Mouse (Mus musculus): ENCODE measurements around the gene Klk1b24. TPM values are rescaled to one million over a fixed set of nuclear protein-coding genes. Genes with fewer than 3 reads are reported as not detected.

Gene Klk1b24
- polyA plus RNA-seq, 1 experiment from 2014 or later: not detected

DNA sequence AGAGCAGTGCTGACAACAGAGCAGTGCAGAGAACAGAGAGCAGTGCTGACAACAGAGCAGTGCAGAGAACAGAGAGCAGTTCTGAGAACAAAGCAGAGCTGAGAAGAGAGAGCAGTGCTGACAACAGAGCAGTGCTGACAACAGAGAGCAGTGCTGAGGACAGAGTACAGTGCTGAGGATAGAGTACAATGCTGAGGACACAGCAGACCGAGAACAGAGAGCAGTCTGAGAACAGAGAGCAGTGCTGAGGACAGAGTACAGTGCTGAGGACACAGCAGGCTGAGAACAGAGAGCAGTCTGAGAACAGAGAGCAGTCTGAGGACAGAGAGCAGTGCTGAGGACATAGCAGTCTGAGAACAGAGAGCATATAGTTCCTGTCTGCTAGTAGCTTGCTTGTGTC is 52.7 kb downstream of the Klk1b24 start:
- no peak overlapping the region for H3K4me2 ChIP-seq
- H3K4me3 ChIP-seq: no peak overlapping the region
- 60% methylated on average over 1 of the region's 1 CpGs for WGBS
- H3K9me3 ChIP-seq: no peaks in the 10 kb centered on the region
- H3K36me3 ChIP-seq (replicated peaks): no peaks in the 10 kb centered on the region
- H3K27ac ChIP-seq: no peak overlapping the region
- peaks cover 6% of the 10 kb centered on the region for H3K4me1 ChIP-seq
- H3K9ac ChIP-seq: no peak overlapping the region
- H3K27me3 ChIP-seq (replicated peaks): no peaks in the 10 kb centered on the region
- no peak for ATAC-seq (replicated peaks)

DNA sequence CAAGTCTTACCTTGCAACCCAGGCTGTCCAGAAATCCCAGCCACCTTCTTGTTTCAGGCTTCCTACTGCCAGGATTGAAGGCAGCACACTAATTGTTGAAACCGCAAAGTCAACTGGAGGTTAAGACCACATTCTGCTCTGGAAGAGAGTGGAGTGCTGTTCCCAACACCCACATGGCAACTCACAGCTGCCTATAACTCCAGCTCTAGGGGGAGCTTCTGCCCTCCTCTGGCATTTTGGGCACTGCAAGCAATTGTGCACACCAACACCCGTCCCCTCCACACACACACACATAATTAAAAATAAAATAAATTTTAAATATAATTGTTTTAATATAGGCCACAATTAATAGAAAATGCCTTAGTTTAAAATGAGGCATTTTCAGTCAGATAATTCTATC is 53.1 kb downstream of the Klk1b24 start:
- no peaks in the 10 kb centered on the region for H3K9me3 ChIP-seq
- 74% methylated on average over 2 of the region's 2 CpGs for WGBS
- no peak for ATAC-seq (replicated peaks)
- H3K4me1 ChIP-seq: peaks cover 7% of the 10 kb centered on the region
- no peak overlapping the region for H3K4me3 ChIP-seq
- H3K36me3 ChIP-seq (replicated peaks): no peaks in the 10 kb centered on the region
- no peak overlapping the region for H3K9ac ChIP-seq
- no peak overlapping the region for H3K4me2 ChIP-seq
- H3K27ac ChIP-seq: no peak overlapping the region
- H3K27me3 ChIP-seq (replicated peaks): no peaks in the 10 kb centered on the region

Other genes with a start within 250 kb of the Klk1b24 start
- gene Klk1b8, start 237.6 kb upstream of the Klk1b24 start, polyA plus RNA-seq (2015; fragmentation: Nextera tagmentation; extraction: Ambion mirVana): not detected in 2 replicates
- gene Klk1b1, start 221.5 kb upstream of the Klk1b24 start, polyA plus RNA-seq (2015; fragmentation: Nextera tagmentation; extraction: Ambion mirVana): not detected in 2 replicates
- not detected in 2 replicates for gene Klk1b9, start 212.2 kb upstream of the Klk1b24 start, polyA plus RNA-seq (2015; fragmentation: Nextera tagmentation; extraction: Ambion mirVana)
- not detected in 2 replicates for gene Klk1b11, start 192.4 kb upstream of the Klk1b24 start, polyA plus RNA-seq (2015; fragmentation: Nextera tagmentation; extraction: Ambion mirVana)
- not detected in 2 replicates for gene Klk1b26, start 176.1 kb upstream of the Klk1b24 start, polyA plus RNA-seq (2015; fragmentation: Nextera tagmentation; extraction: Ambion mirVana)
- gene Klk1b27, start 135.9 kb upstream of the Klk1b24 start, polyA plus RNA-seq (2015; fragmentation: Nextera tagmentation; extraction: Ambion mirVana): not detected in 2 replicates
- gene Klk1b21, start 85.9 kb upstream of the Klk1b24 start, polyA plus RNA-seq (2015; fragmentation: Nextera tagmentation; extraction: Ambion mirVana): not detected in 2 replicates
- gene Klk1b22, start 75.6 kb upstream of the Klk1b24 start, polyA plus RNA-seq (2015; fragmentation: Nextera tagmentation; extraction: Ambion mirVana): not detected in 2 replicates
- gene Klk1b16, start 51.5 kb upstream of the Klk1b24 start, polyA plus RNA-seq (2015; fragmentation: Nextera tagmentation; extraction: Ambion mirVana): not detected in 2 replicates
- gene Klk1b3, start 10.0 kb downstream of the Klk1b24 start, polyA plus RNA-seq (2015; fragmentation: Nextera tagmentation; extraction: Ambion mirVana): not detected in 2 replicates
- not detected in 2 replicates for gene Klk1b4, start 19.2 kb downstream of the Klk1b24 start, polyA plus RNA-seq (2015; fragmentation: Nextera tagmentation; extraction: Ambion mirVana)
- gene Klk1b5, start 27.7 kb downstream of the Klk1b24 start, polyA plus RNA-seq (2015; fragmentation: Nextera tagmentation; extraction: Ambion mirVana): not detected in 2 replicates
- not detected in 2 replicates for gene Klk1, start 37.1 kb downstream of the Klk1b24 start, polyA plus RNA-seq (2015; fragmentation: Nextera tagmentation; extraction: Ambion mirVana)
- not detected in 2 replicates for gene Gm36864, start 47.9 kb downstream of the Klk1b24 start, polyA plus RNA-seq (2015; fragmentation: Nextera tagmentation; extraction: Ambion mirVana)
- 1.4 and 1.7 TPM in 2 replicates for gene 1700028J19Rik, start 58.5 kb downstream of the Klk1b24 start, polyA plus RNA-seq (2015; fragmentation: Nextera tagmentation; extraction: Ambion mirVana)
- gene 2410002F23Rik, start 58.5 kb downstream of the Klk1b24 start, polyA plus RNA-seq (2015; fragmentation: Nextera tagmentation; extraction: Ambion mirVana): 232 and 240 TPM in 2 replicates
- gene Acp4, start 69.1 kb downstream of the Klk1b24 start, polyA plus RNA-seq (2015; fragmentation: Nextera tagmentation; extraction: Ambion mirVana): 0.21 TPM in 1 of 2 replicates, not detected in the other
- gene Gm15517, start 73.2 kb downstream of the Klk1b24 start, polyA plus RNA-seq (2015; fragmentation: Nextera tagmentation; extraction: Ambion mirVana): not detected in 2 replicates
- 3.6 and 3.9 TPM in 2 replicates for gene Clec11a, start 118.7 kb downstream of the Klk1b24 start, polyA plus RNA-seq (2015; fragmentation: Nextera tagmentation; extraction: Ambion mirVana)
- gene Shank1, start 122.0 kb downstream of the Klk1b24 start, polyA plus RNA-seq (2015; fragmentation: Nextera tagmentation; extraction: Ambion mirVana): 39.8 and 46.5 TPM in 2 replicates
- gene Syt3, start 195.9 kb downstream of the Klk1b24 start, polyA plus RNA-seq (2015; fragmentation: Nextera tagmentation; extraction: Ambion mirVana): 56.3 and 57.2 TPM in 2 replicates
- 2.1 and 2.6 TPM in 2 replicates for gene 1700008O03Rik, start 197.6 kb downstream of the Klk1b24 start, polyA plus RNA-seq (2015; fragmentation: Nextera tagmentation; extraction: Ambion mirVana)
- gene Lrrc4b, start 240.8 kb downstream of the Klk1b24 start, polyA plus RNA-seq (2015; fragmentation: Nextera tagmentation; extraction: Ambion mirVana): 16.7 and 18.1 TPM in 2 replicates